Mouse (Mus musculus): ENCODE results near the gene Gm29427. TPM values are rescaled to one million over a fixed set of nuclear protein-coding genes. Genes with fewer than 3 reads are reported as not detected.

Gm29427 gene
- total RNA-seq (2014; fragmentation: Nextera tagmentation), result not detected in 2 replicates
- not detected in 2 replicates for total RNA-seq (2017)

DNA sequence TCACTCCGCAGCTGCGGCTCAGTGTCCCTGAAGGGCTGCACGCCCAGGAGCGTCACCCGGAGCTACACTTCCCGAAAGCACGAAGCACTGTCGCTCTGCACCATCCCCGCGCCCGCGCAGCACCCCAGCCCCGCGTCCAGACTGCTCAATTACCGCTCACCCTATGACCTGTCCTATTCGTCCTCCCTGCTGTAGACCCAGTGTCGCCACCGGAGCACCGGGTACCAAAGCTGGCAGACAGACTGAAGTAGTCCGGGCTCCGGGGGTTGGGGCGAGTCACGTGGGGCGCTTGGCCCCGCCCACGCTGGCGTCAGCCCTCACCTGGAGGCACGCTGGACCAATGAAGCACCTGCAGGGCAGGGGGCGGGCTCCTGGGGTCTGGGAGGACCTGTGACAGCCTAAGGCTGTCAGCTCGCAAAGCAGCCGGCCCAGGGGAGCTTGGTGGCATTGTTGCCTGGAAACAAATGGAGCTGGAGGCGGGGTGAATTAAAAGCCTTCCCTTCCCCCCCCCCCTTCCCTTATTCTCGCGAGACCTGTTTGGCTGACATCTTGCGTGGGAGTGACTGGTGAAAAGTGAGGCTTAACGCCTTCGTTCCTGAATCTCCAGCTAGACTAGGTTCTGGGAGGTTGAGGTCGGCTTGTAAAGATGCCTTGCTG is at the start of gene Gm29427:
Gene Gm29427, minus strand, starts transcription at position 239 of the 657 bp plus-strand sequence.
- peak; percentile 62 for ATAC-seq (replicated peaks; ENCODE audit: poor library complexity, severe bottlenecking)

DNA sequence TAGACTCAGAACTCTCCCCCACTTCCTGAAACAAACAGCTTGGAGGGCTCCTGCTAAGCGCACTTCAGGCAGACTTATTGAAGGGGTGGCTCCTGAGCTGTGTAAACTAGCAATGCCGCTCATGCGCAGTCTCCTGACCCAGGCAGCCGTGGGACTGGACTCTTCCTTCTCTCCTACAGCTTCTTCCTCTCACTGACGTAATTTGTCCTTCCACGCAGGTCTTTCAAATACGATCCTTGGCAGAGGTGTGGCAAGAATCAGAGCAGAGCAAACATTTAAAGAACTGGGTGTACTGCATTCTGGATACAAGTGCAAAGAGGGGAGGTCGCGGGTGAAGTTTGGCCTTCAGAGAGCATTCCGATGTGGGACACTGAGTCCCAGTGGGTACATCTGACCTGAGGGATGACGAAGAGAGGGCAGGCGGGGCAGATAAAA is 48.4 kb upstream of the Gm29427 start:
- 0 out of 2 replicates have a peak, but pooled peaks have one; percentile 5 for ATAC-seq (replicated peaks; ENCODE audit: poor library complexity, severe bottlenecking)

DNA sequence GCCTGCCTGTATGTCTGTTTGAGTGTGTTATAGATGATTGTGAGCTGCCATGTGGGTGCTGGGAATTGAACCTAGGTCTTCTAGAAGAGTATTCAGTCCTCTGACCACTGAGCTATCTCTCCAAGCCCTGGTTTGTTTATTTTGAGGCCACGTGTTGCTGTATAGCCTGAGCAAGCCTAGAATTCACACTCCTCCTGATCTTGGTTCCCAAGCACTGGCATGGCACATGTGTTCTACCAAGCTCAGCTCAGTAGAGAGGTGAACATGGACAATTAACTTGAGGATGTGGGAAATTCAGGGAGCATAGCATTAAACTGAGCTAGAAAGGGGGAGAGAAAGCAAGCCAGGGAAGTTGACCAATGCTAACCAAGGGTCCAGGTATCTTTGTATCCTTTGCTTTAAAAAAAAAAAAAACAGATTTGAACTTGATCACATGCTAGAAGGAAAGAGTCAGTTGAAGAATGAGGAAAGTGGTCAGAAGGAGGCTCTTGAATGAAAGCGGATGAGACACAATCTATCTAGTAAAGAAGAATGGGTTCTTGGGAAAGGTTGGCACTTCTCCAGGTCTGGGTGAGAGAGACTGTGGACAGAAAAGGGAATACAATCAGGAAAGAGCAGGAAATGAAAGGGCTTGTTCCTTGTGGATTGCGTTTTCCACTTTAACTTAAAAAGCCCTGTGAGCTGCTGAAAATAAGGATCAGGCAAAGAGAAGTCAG is 46.6 kb upstream of the Gm29427 start:
- no peak for ATAC-seq (replicated peaks; ENCODE audit: poor library complexity, severe bottlenecking)

DNA sequence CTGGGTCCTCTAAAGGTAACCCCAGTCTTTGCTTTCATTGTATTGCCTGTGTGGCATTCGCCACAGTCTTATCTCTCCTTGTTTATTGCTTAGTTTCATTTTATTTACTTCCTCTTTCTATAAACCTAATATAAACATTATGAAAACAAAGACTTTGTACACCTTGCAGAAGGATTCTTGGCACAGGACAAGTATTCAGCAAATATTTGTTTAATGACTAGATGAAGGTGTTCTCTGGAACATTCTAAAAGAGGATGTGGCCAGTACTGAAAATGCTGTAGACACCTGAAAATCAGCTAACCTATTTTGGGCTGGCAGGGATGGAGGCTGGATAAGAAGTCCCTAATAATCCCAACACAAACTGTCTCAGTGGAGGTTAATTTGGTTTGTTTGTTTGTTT is 46.0 kb upstream of the Gm29427 start:
- ATAC-seq (replicated peaks; ENCODE audit: poor library complexity, severe bottlenecking), result no peak

DNA sequence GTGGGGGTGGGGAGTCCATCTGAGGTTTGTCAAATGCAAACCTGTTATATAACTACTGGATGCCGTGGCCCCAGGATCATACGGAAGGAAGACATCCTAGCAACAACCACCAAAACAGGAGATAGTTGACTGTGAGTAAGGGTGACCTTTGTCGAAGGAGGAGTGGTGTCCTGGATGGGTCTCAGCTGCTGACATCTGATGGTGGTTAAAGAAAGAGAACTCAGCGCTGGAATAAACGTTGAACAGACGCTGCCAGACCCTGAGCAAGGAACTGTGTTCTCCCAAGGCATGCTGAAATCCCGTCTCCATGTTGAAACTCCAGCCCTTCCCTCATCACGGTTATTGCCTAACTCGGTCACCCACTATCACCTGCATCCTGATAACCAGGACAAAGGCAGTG is 44.1 kb upstream of the Gm29427 start:
- ATAC-seq (replicated peaks; ENCODE audit: poor library complexity, severe bottlenecking), result no peak

DNA sequence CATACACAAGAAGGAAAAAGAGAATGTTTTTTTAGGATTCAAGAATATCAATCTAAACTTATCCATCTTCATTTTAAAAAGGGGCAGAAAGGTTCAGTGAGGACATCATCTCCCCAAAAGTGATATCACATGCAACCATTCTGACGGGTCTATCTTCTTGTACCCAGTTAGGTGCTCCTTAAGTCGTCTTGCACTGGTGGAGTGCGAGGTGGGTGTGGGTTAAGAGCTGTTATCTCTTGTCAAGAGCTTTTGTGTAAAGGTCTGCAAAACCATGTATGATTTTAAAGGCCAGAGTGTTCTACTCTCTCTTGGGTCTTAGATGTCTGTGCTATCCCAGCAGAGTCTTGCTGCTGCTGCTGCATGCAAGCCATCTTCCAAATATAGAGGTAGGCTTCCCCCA is 31.2 kb upstream of the Gm29427 start:
- no peak for ATAC-seq (replicated peaks; ENCODE audit: poor library complexity, severe bottlenecking)

DNA sequence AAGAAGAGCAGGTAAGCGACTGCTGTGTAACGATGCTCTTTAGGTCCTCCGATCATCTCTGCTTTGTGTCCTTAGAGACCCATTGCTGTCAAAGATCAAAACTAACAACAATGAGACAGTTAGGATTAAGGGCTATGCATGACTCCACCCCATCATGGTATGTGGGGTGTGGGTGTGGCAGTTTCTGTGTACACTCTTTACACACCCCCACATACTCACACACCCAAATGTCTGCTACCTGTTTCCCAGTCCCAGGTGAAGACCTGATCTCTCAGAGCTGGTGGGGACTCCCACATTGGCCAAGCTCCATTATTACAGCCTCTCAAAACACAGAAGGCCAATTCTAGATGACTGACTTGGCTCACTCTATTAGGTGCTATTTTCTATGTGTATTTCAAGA is 30.0 kb upstream of the Gm29427 start:
- no peak for ATAC-seq (replicated peaks; ENCODE audit: poor library complexity, severe bottlenecking)

DNA sequence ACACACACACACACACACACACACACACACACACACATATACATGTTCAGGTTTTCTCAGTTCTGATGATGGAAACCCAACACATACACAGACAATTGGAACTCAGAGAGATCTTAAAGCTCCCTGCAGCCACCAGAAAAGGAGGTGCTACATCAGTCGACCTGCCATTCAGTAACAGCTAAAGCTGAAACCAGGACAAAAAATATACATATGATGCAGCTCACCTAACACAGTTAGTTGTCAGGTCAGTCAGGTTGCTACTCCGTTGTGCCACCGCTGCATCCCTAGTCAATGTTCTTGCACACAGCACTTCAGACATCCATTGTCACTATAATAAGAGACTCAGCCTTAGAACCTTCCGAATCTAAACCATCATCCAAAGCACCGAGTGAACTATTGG is 29.4 kb upstream of the Gm29427 start:
- ATAC-seq (replicated peaks; ENCODE audit: poor library complexity, severe bottlenecking), result no peak

DNA sequence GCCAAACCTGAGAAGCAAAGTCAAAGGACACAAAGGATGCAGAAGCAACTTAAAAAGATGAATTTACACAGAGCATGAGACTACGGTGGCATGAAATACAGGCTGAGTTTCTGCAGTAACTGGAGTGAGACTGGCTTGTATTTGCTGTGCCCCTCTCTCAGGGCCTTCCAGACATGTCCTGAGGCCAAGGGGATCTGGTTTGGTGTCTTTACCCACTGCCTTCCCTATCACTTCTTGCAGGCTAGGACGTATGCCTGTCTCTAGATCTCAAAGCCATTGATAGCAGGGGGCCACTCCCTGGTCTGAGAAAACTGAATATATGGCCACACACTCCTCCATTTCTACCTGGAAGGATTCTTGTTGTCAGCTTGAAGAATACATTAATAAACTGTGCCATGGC is 28.6 kb upstream of the Gm29427 start:
- ATAC-seq (replicated peaks; ENCODE audit: poor library complexity, severe bottlenecking), result no peak

DNA sequence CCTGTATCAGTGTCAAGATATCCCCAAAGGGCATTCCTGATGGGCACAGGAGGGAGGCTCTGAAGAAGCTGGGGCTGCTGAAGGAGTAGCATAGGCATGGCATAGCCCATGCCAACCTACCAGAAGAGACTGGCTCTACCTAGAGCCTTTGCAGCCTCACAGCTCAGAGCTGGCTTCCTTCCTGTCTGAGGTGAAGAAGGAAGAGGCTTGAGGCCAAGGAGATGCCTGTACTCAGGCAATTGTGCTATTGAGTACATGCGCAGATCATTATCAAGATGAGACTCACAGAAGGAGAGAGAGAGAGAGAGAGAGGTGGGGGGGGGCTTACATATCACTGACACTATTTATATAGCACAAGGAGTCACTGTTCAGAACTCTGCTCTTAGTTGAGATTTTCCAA is 28.2 kb upstream of the Gm29427 start:
- no peak for ATAC-seq (replicated peaks; ENCODE audit: poor library complexity, severe bottlenecking)

DNA sequence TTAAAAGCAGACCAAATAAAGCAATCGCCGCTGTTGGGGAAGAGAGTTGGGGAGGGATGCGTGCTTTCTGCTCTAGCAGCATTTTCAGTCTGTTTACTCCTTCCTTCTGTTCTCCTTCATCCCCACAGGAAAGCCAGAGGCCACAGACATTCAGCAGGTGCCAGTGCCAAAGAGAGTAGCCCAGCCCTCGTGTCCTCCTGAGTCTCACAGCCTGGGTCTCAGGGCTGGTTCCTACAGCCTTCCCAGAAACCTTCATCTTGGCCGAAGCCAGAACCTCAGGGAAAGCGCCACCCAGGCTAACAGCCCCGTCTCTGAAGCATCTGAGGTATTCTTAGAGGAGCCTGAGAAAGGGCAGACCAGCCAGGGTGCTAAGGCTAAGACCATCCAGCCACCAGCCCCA is 26.6 kb upstream of the Gm29427 start:
- no peak for ATAC-seq (replicated peaks; ENCODE audit: poor library complexity, severe bottlenecking)

DNA sequence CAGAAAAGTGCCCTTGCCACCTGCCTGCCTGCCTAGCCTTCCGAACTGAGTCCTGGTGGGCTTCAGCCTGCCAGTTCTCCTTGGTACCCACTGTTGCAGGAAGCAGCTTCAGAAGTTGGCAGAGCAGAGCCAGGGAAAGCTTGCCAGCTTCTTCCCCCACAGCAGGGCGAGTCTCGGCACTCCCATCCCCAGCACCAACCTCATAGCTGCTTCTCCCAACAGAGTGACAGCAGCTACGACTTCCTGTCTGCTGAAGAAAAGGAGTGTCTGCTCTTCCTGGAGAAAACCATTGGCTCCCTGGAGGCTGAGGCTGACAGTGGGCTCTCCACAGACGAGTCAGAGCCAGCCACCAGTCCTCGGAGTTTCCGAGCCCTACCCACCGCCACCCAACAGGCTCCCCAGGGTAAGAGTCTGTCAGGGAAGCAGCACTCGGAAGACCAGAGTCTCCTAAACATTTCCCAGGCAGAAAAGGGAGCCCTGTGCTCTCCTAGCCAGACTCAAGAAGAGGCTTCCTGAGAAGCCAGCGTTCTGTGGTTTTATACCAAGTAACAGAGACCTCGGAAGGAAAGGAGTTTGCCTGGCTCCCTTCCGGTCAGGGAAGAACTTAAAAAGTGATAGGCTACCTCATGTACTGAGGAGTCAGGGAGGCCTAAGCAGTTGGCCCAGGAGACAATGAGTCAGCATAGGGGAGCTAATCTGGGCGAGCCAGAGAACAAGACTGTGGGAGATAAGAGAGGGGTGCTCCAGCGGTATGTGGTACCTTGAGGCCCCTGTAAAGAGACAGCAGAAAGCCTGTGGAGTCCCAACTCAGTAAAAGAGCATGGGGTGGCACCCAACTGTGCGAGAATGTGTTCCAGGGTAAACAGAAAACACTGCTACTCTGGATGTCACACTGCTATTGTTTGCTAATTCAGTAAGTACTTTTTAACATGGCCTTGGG is 25.5 kb upstream of the Gm29427 start:
- ATAC-seq (replicated peaks; ENCODE audit: poor library complexity, severe bottlenecking), result peak; percentile 73

DNA sequence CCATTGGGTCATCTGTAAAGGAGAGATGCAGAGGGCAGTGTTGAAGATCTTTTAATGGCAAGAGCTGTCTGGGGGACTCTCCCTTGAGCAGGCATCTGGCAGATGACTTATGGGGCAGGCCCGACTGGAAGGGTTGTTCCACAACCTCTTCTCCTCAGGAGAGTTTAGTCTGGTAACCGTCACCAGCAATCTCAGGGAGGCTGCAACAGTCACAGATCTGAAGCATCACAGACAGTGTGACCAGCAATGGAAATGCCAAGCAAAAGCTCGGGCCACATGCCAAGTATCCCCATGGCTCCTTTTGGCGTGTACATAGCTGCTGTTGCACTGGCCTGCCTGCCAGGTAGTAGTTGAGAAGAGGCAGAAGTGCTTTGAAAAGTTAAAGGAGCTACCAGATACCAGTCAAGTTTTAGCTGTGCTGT is 24.6 kb upstream of the Gm29427 start:
- ATAC-seq (replicated peaks; ENCODE audit: poor library complexity, severe bottlenecking), result no peak

DNA sequence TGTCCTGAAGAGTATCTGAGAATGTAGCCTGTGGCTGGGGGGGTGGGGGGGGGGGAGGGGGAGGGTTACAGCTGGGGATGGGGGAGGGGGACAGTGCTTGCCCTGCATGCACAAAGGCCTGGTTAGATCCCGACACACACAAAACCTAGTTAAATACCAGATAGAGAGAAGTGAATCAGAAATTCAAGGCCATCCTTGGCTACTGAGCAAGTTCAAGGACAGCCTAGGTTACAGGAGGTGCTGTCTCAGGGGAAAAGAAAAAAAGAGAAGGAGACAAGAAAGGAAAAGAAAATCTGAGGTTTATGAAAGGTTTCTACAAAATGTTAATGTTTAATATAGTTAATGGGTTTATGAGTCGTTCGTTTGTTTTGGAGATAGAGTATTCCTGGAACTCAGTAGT is 24.0 kb upstream of the Gm29427 start:
- ATAC-seq (replicated peaks; ENCODE audit: poor library complexity, severe bottlenecking), result no peak

DNA sequence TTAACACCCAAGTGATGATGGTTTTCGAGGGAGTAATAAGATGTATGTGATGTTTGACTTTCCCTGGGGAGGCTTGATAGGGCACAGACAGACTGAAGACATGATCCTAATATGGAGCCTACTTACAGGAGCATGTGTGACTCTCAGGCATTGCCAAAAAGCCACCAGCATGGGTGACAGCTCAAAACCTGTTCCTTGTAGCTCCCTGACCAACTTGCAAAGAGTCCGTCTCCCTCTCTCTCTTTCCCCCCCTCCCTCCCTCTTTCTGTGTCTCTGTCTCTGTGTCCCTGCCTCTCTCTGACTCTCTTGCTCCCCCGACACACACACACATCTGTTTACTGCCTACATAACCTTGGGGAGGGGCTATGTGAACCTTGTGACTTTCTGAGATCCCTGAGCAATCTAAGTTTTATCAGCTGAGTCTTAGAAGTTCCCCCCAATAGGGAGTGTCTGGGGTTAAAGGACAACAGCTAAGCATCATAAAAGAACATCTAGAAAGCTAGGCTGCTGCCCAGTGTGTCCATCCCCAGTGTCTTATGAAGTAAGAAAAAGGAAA is 23.0 kb upstream of the Gm29427 start:
- ATAC-seq (replicated peaks; ENCODE audit: poor library complexity, severe bottlenecking), result no peak

DNA sequence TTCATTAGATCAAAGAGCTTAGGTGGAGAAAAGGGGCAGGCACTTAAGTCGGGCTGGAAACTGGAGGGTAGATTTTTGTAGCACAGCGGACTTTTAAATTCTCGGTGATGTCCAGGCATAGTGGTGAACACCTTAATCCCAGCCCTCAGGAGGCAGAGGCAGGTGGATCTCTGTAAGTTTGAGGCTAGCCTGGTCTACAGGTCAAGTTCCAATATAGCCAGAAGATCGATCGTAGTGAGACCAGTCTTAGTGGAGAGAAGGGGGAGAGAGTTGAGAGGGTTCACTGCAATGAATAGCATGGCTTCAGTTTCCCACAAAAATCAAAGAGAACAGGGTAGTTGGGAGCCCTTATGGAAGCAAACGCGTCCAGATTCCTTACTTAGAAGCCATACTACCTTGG is 22.3 kb upstream of the Gm29427 start:
- ATAC-seq (replicated peaks; ENCODE audit: poor library complexity, severe bottlenecking), result no peak

DNA sequence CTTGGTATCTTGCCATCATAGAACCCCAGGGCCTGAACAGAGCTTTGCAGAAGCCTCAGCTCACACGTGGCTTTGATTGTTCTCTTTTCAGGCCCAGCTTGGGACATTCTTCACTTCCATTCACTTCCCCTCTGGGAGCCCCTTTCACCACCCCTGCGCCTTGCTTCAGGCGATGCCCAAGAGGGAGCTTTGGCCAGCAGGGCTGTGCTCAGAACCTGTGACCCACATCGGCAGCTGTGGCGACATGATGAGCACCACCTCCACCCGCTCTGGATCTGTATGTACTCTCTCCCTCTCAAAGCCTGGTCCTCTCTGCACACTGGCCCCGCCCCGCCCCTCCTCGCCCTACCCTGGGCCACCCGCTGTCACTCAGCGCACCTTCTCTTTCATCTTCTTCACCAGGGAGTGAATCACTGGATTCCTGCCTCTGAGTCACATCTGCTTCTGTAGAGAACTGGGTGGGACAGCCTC is 21.8 kb upstream of the Gm29427 start:
- ATAC-seq (replicated peaks; ENCODE audit: poor library complexity, severe bottlenecking), result no peak

DNA sequence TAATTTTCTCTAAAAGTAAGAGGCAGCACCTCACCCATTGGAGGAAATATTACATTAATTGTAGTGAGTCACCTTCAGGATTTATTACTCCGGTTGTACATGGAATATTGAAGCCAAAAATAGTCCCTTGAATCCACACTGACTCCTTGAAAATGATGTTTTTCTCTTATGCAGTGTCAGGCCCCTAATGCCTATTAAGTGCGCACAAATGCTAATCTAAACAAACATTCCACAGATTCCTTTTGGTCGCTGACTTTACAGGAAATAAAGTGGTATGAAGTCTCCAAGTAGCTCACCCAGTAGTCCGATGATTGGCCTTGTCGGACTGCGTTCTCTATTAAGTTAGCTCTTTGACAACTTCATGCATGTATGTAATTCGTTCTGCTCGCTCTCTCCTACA is 19.3 kb upstream of the Gm29427 start:
- no peak for ATAC-seq (replicated peaks; ENCODE audit: poor library complexity, severe bottlenecking)

DNA sequence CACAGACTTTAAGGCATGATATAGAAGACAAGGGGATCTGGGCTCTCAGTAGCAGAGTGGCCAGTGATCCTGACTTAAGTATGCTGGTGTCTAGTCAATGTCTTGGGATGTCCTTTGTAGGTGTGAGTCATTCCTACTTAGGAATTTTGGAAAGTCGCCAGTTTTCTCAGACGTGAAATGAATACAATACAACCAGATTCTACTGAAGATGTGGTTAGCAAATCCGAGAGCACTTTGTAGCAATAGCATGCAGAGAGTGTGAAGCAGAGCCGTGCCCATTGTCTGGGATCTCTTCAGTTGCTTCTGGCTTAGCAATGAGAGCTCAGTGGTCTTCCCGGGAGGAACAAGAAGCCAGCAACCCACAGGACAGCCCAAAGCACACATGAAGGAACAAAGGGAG is 18.9 kb upstream of the Gm29427 start:
- no peak for ATAC-seq (replicated peaks; ENCODE audit: poor library complexity, severe bottlenecking)

DNA sequence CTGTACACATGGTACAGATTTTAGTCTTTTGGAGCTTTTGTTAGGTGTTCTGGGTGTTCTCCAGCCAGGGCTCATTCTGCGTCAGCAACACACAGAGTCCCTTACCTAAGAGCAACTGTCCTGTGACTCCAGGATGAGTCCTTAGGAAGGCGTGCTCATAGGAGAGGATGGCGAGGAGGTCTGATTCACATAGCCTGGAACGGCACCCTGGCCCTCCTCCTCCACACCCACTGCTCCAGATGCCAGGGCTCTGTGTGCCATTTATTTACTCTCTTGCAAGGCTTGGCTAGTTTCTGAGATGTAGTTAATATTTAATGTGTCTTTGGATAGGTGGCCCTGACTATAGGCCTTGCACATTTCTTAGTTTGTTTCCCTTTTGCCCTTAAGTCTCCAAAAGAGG is 18.1 kb upstream of the Gm29427 start:
- ATAC-seq (replicated peaks; ENCODE audit: poor library complexity, severe bottlenecking), result no peak

Measured in granulocyte monocyte progenitor cell, adult 5-6 weeks (primary cell).